Mouse (Mus musculus): Measurements from ENCODE around the gene Gm11555. TPM values are rescaled to one million over a fixed set of nuclear protein-coding genes. Genes with fewer than 3 reads are reported as not detected.

Gene Gm11555
- polyA plus RNA-seq (2012; rRNA removed): not detected in 2 replicates

GRCm38 (mm10) chr11:99650136-99650535, at the start of gene Gm11555:
Gene Gm11555 (minus strand): TSS chr11:99650236.

GRCm38 (mm10) chr11:99690463-99690862, 40.4 kb upstream of the Gm11555 start, which contains the start of gene Gm14190:
Gene Gm14190 (minus strand): TSS chr11:99690740.

GRCm38 (mm10) chr11:99665860-99666259, 15.8 kb upstream of the Gm11555 start, which contains the start of gene Krtap4-6:
Gene Krtap4-6 (minus strand): TSS chr11:99665960.

GRCm38 (mm10) chr11:99658467-99659010, 8.5 kb upstream of the Gm11555 start, which contains the start of gene Gm11563:
Gene Gm11563 (minus strand): TSS chr11:99658960.

GRCm38 (mm10) chr11:99643635-99644139, 6.3 kb downstream of the Gm11555 start, which contains the start of gene Krtap4-7:
Gene Krtap4-7 (minus strand): TSS chr11:99644089.

GRCm38 (mm10) chr11:99634653-99635134, 15.3 kb downstream of the Gm11555 start, which contains the start of gene Krtap4-2:
Gene Krtap4-2 (minus strand): TSS chr11:99635084.

GRCm38 (mm10) chr11:99628138-99628537, 21.9 kb downstream of the Gm11555 start, which contains the start of gene Krtap4-1:
Gene Krtap4-1 (minus strand): TSS chr11:99628238.

GRCm38 (mm10) chr11:99620335-99620734, 29.7 kb downstream of the Gm11555 start, which contains the start of gene Gm11562:
Gene Gm11562 (minus strand): TSS chr11:99620435.

GRCm38 (mm10) chr11:99614796-99615363, 35.2 kb downstream of the Gm11555 start, which contains the start of gene Krtap2-4:
Gene Krtap2-4 (minus strand): TSS chr11:99614846.

GRCm38 (mm10) chr11:99610089-99610488, 39.9 kb downstream of the Gm11555 start, which contains the start of gene Gm11937:
Gene Gm11937 (minus strand): TSS chr11:99610189.

GRCm38 (mm10) chr11:99603208-99603607, 46.8 kb downstream of the Gm11555 start, which contains the start of gene Gm11938:
Gene Gm11938 (minus strand): TSS chr11:99603308.

Other genes with a start within 250 kb of the Gm11555 start
- 0.03 and 0.05 TPM in 2 replicates for gene Krt12, start 228.0 kb downstream of the Gm11555 start, polyA plus RNA-seq (2012; rRNA removed)
- 16.0 and 17.2 TPM in 2 replicates for gene Krt20, start 212.1 kb downstream of the Gm11555 start, polyA plus RNA-seq (2012; rRNA removed)
- gene Krt23, start 157.1 kb downstream of the Gm11555 start, polyA plus RNA-seq (2012; rRNA removed): 0.40 and 0.45 TPM in 2 replicates
- gene Krt39, start 128.9 kb downstream of the Gm11555 start, polyA plus RNA-seq (2012; rRNA removed): not detected in 2 replicates
- not detected in 2 replicates for gene Krt40, start 107.1 kb downstream of the Gm11555 start, polyA plus RNA-seq (2012; rRNA removed)
- gene Krtap3-3, start 99.4 kb downstream of the Gm11555 start, polyA plus RNA-seq (2012; rRNA removed): not detected in 2 replicates
- gene Krtap3-2, start 93.4 kb downstream of the Gm11555 start, polyA plus RNA-seq (2012; rRNA removed): not detected in 2 replicates
- not detected in 2 replicates for gene Gm11939, start 90.8 kb downstream of the Gm11555 start, polyA plus RNA-seq (2012; rRNA removed)
- gene Krtap3-1, start 83.6 kb downstream of the Gm11555 start, polyA plus RNA-seq (2012; rRNA removed): not detected in 2 replicates
- gene Krtap1-5, start 69.2 kb downstream of the Gm11555 start, polyA plus RNA-seq (2012; rRNA removed): not detected in 2 replicates
- gene Krtap1-4, start 66.6 kb downstream of the Gm11555 start, polyA plus RNA-seq (2012; rRNA removed): not detected in 2 replicates
- not detected in 2 replicates for gene Krtap1-3, start 58.9 kb downstream of the Gm11555 start, polyA plus RNA-seq (2012; rRNA removed)
- not detected in 2 replicates for gene Krtap9-3, start 52.1 kb downstream of the Gm11555 start, polyA plus RNA-seq (2012; rRNA removed)
- not detected in 2 replicates for gene Gm11938, start 46.9 kb downstream of the Gm11555 start, polyA plus RNA-seq (2012; rRNA removed)
- gene Gm11937, start 40.0 kb downstream of the Gm11555 start, polyA plus RNA-seq (2012; rRNA removed): not detected in 2 replicates
- gene Krtap2-4, start 35.4 kb downstream of the Gm11555 start, polyA plus RNA-seq (2012; rRNA removed): not detected in 2 replicates
- gene Gm11562, start 29.8 kb downstream of the Gm11555 start, polyA plus RNA-seq (2012; rRNA removed): not detected in 2 replicates
- not detected in 2 replicates for gene Krtap4-1, start 22.0 kb downstream of the Gm11555 start, polyA plus RNA-seq (2012; rRNA removed)
- gene Krtap4-2, start 15.2 kb downstream of the Gm11555 start, polyA plus RNA-seq (2012; rRNA removed): not detected in 2 replicates
- gene Krtap4-7, start 6.1 kb downstream of the Gm11555 start, polyA plus RNA-seq (2012; rRNA removed): not detected in 2 replicates
- gene Gm11563, start 8.7 kb upstream of the Gm11555 start, polyA plus RNA-seq (2012; rRNA removed): not detected in 2 replicates
- not detected in 2 replicates for gene Krtap4-6, start 15.7 kb upstream of the Gm11555 start, polyA plus RNA-seq (2012; rRNA removed)
- not detected in 2 replicates for gene Gm14190, start 40.5 kb upstream of the Gm11555 start, polyA plus RNA-seq (2012; rRNA removed)
- not detected in 2 replicates for gene Gm14180, start 84.1 kb upstream of the Gm11555 start, polyA plus RNA-seq (2012; rRNA removed)
- gene Gm11595, start 122.7 kb upstream of the Gm11555 start, polyA plus RNA-seq (2012; rRNA removed): not detected in 2 replicates
- gene Krtap4-8, start 130.5 kb upstream of the Gm11555 start, polyA plus RNA-seq (2012; rRNA removed): not detected in 2 replicates
- gene Krtap4-9, start 135.0 kb upstream of the Gm11555 start, polyA plus RNA-seq (2012; rRNA removed): not detected in 2 replicates
- not detected in 2 replicates for gene Gm11596, start 143.2 kb upstream of the Gm11555 start, polyA plus RNA-seq (2012; rRNA removed)
- not detected in 2 replicates for gene Gm11569, start 148.7 kb upstream of the Gm11555 start, polyA plus RNA-seq (2012; rRNA removed)
- gene Gm11554, start 154.2 kb upstream of the Gm11555 start, polyA plus RNA-seq (2012; rRNA removed): not detected in 2 replicates
- gene Krtap4-13, start 159.7 kb upstream of the Gm11555 start, polyA plus RNA-seq (2012; rRNA removed): not detected in 2 replicates
- not detected in 2 replicates for gene Gm11564, start 165.4 kb upstream of the Gm11555 start, polyA plus RNA-seq (2012; rRNA removed)
- gene 2300003K06Rik, start 187.8 kb upstream of the Gm11555 start, polyA plus RNA-seq (2012; rRNA removed): not detected in 2 replicates
- 0.09 and 0.10 TPM in 2 replicates for gene Krtap4-16, start 201.4 kb upstream of the Gm11555 start, polyA plus RNA-seq (2012; rRNA removed)
- not detected in 2 replicates for gene Gm11568, start 207.7 kb upstream of the Gm11555 start, polyA plus RNA-seq (2012; rRNA removed)
- not detected in 2 replicates for gene Gm11559, start 214.2 kb upstream of the Gm11555 start, polyA plus RNA-seq (2012; rRNA removed)
- not detected in 2 replicates for gene Krtap9-1, start 223.2 kb upstream of the Gm11555 start, polyA plus RNA-seq (2012; rRNA removed)
- not detected in 2 replicates for gene Gm11567, start 229.0 kb upstream of the Gm11555 start, polyA plus RNA-seq (2012; rRNA removed)